Mouse (Mus musculus) midbrain, embryonic 16.5 days (tissue): ENCODE measurements around the gene Pik3r5. TPM values are rescaled to one million over a fixed set of nuclear protein-coding genes. Genes with fewer than 3 reads are reported as not detected.

ENCODE experiments used
- ATAC-seq: fragments of 200-750 bp; cut with Nextera tagmentation; 2 replicates; pipeline ENCODE4 v1.8.0; 2017; ENCODE audit warnings: moderate TSS enrichment
- H3K27ac ChIP-seq: fragments of 300-500 bp; sonication (generic); 2 replicates; pipeline ENCODE4 v1.5.1; 2014; ENCODE audit warnings: mild to moderate bottlenecking, low read length, mixed read lengths
- H3K27me3 ChIP-seq: fragments of 300-500 bp; sonication (generic); 2 replicates; pipeline ENCODE4 v1.6.1; 2014; ENCODE audit warnings: low read depth, low read length, mixed read lengths; ENCODE audit not compliant: control insufficient read depth, insufficient read depth
- H3K36me3 ChIP-seq: fragments of 300-500 bp; sonication (generic); 2 replicates; pipeline ENCODE4 v1.6.1; 2014; ENCODE audit warnings: mild to moderate bottlenecking, low read length, moderate library complexity, mixed read lengths; ENCODE audit not compliant: control insufficient read depth, insufficient read depth
- H3K4me1 ChIP-seq: fragments of 300-500 bp; sonication (generic); 2 replicates; pipeline ENCODE4 v1.6.1; 2014; ENCODE audit warnings: mild to moderate bottlenecking, low read length, mixed read lengths; ENCODE audit not compliant: control insufficient read depth, insufficient read depth
- H3K4me2 ChIP-seq: fragments of 300-500 bp; sonication (generic); 2 replicates; pipeline ENCODE4 v1.6.1; 2014; ENCODE audit warnings: mild to moderate bottlenecking, low read length, mixed read lengths
- H3K4me3 ChIP-seq: fragments of 300-500 bp; sonication (generic); 2 replicates; pipeline ENCODE4 v1.5.1; 2014; ENCODE audit warnings: low read depth, mild to moderate bottlenecking, low read length, moderate library complexity, mixed read lengths
- H3K9ac ChIP-seq: fragments of 300-500 bp; sonication (generic); 2 replicates; pipeline ENCODE4 v1.6.1; 2014; ENCODE audit warnings: low read depth, low read length, mixed read lengths
- H3K9me3 ChIP-seq: fragments of 300-500 bp; sonication (generic); replicated peaks from 2 replicates; pipeline ENCODE4 v1.6.1; 2014; ENCODE audit warnings: mild to moderate bottlenecking, low read length, mixed read lengths; ENCODE audit not compliant: control insufficient read depth, poor library complexity, severe bottlenecking
- WGBS: fragments of 180-500 bp; shearing (Covaris S2); extraction: QIAGEN DNeasy Blood & Tissue Kit; methylation state at CpG from one replicate; pipeline ENCODE4 v1.1.7; 2014; 5-methylcytosine and 5-hydroxymethylcytosine counted together
- polyA plus RNA-seq: library from polyadenylated mRNA; unstranded; fragments of >200 nt; fragmentation: Nextera tagmentation; extraction: Ambion mirVana; gene quantifications from 2 replicates; pipeline ENCODE4 v1.2.1, GENCODE M21; 2015

Pik3r5 gene
- polyA plus RNA-seq, 1 experiment from 2014 or later: 0.24 TPM

DNA sequence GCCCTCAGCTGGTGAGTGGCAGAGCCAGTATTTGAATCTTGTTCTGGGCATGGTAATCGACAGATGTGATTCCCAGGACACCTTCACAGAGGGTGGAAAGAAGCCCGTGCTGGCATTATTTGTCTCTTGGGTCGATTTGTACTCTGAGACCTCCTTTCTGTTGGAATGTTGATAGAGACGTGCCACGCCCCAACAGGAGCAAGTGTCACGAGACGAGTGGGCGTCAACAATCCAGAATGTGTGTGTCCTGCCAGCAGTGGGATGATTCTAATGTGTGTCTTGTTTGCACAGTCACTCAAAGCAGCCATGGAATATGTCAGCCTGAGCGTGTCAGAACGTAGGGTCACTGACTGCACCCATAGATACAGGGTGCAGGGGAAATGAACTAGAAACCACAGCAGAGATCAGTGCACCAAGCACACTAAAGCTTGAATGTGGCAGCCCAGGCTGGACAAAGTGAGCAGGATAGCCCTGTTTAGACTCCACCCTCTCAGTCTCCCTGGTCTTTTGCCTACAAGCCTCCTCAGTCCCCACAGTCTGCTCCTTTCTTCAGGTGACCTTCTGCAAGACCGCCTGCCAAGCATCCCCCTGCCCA lies 100.1 kb downstream of the Pik3r5 start:
- Histone ChIP-seq H3K27me3 (no peaks in the 10 kb centered on the region), H3K36me3 (no peaks in the 10 kb centered on the region), H3K4me1 (no peaks in the 10 kb centered on the region), H3K4me3 (no peak overlapping the region), H3K4me2 (no peak overlapping the region), H3K9me3 (no peaks in the 10 kb centered on the region), H3K27ac (no peak overlapping the region), H3K9ac (no peak overlapping the region)
- ATAC-seq: no peak
- WGBS: 79% methylated on average over 11 of the region's 11 CpGs

DNA sequence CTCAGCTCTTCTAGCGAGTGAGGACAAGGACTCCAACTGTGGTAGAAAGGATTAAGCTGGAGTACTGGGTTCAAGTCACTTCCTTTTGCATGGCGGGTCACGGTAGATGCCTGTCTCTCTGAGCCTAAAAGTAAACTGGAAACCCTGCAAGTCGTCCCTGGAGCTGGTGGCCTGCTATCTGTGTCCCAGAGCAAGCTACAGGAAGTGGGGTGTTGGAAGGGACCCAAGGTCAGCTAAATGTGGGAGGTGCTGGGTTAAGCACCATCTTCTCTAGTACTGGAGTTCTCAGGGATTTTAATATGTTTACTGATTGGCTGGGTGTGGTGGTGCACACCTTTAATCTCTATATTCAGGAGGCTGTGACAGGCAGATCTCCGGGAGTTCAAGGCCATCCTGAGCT lies 100.9 kb downstream of the Pik3r5 start:
- Histone ChIP-seq H3K4me2 (no peak overlapping the region), H3K9ac (no peak overlapping the region), H3K36me3 (no peaks in the 10 kb centered on the region), H3K27ac (no peak overlapping the region), H3K27me3 (no peaks in the 10 kb centered on the region), H3K4me1 (no peaks in the 10 kb centered on the region), H3K9me3 (no peaks in the 10 kb centered on the region), H3K4me3 (no peak overlapping the region)
- ATAC-seq: no peak
- WGBS: 82% methylated on average over 5 of the region's 5 CpGs

DNA sequence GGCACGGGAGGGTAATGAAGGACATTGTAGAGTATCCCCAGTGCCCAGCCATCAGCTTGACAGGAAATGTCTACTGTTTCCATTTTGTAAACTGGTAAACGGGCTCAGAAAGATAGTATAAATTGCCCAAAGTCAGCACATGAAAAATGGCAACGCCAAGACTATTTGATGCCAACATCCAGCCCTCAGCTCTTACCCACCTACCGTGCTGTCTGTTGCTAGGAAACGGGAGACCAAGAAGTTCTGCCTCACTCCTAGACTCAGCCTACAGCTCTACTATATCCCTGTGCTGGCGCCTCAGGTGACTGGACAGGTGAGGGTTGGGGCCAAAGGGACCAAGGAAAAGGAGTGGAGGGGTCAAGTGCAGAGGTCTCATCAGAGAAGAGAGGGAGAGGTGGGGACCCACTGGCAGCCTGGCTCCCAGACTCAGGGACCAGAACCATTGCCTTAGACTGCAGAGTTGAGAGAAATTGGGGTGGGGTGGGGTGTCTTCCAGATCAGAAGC lies 102.1 kb downstream of the Pik3r5 start:
- Histone ChIP-seq H3K9me3 (no peaks in the 10 kb centered on the region), H3K9ac (no peak overlapping the region), H3K4me2 (no peak overlapping the region), H3K27ac (no peak overlapping the region), H3K36me3 (no peaks in the 10 kb centered on the region), H3K27me3 (no peaks in the 10 kb centered on the region), H3K4me1 (no peaks in the 10 kb centered on the region), H3K4me3 (no peak overlapping the region)
- WGBS: 78% methylated on average over 6 of the region's 6 CpGs
- ATAC-seq: no peak

DNA sequence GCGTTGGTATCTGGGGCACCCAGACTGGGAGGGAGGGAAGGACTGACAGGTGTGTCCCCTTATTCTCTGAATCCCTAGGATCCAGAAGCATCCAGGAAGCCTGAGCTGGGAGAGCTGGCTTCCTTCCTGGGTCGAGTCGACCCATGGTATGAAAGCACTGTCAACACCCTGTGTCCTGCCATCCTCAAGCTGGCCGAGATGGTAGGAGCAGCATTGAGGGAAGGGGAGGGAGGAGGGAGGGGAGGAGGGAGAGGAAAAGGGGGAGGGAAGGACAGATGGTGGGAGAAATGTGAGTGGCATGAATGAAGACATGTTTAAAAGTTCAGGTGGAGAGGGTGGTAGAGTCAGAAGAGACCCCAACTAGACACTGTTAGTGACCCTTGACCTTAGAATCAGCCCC lies 104.1 kb downstream of the Pik3r5 start:
- H3K9ac ChIP-seq: no peak overlapping the region
- H3K36me3 ChIP-seq: no peaks in the 10 kb centered on the region
- WGBS: 74% methylated on average over 4 of the region's 4 CpGs

DNA sequence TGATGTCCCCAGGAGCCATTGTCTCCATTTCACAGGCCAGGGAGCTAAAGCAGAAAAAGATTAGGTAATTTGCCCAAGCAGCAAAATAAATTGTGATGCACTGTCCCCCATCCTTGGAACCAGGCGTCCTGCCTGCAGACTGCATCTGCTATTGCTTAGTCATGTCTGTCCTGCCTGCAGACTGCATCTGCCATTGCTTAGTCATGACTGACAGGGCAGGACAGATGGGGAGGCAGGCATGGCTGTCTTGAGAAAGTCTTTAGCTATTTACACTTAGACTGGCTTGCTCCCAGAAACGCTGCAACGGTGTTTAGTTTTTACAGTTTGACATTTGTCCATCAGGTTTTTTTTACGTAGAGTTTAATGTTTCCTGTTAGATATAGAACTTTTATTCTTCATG lies 104.5 kb downstream of the Pik3r5 start:
- no peaks in the 10 kb centered on the region for H3K27me3 ChIP-seq
- ATAC-seq: no peak
- no peaks in the 10 kb centered on the region for H3K9me3 ChIP-seq
- WGBS: 52% methylated on average over 4 of the region's 4 CpGs
- no peak overlapping the region for H3K27ac ChIP-seq
- no peaks in the 10 kb centered on the region for H3K4me1 ChIP-seq
- H3K4me2 ChIP-seq: no peak overlapping the region
- no peak overlapping the region for H3K4me3 ChIP-seq
- H3K36me3 ChIP-seq: no peaks in the 10 kb centered on the region
- no peak overlapping the region for H3K9ac ChIP-seq

More for the DNA sequence above, 104.1 kb downstream of the Pik3r5 start:
- Histone ChIP-seq H3K27me3 (no peaks in the 10 kb centered on the region), H3K4me1 (no peaks in the 10 kb centered on the region), H3K4me3 (no peak overlapping the region), H3K9me3 (no peaks in the 10 kb centered on the region), H3K4me2 (no peak overlapping the region), H3K27ac (no peak overlapping the region)
- ATAC-seq: no peak

DNA sequence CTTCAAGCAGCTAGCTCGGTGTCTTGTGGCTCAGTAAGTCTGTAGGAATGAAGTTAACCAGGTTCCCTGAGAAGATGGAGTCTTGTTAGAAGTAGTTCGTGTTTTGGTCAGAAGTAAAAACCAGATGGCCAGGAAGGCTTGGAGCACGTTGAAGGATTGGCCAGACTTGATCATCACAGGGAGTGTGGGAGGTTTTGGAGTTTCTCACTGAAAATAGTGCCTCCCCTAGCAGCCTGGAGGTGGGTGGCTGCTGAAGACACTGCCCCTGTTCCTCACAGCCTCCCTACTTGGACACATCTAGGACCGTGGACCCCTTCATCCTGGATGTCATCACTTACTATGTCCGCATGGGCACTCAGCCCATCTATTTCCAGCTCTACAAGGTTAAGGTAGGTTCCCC lies 107.7 kb downstream of the Pik3r5 start:
- Histone ChIP-seq H3K27ac (no peak overlapping the region), H3K4me2 (no peak overlapping the region), H3K4me3 (no peak overlapping the region), H3K27me3 (no peaks in the 10 kb centered on the region), H3K4me1 (no peaks in the 10 kb centered on the region), H3K9me3 (no peaks in the 10 kb centered on the region), H3K9ac (no peak overlapping the region), H3K36me3 (no peaks in the 10 kb centered on the region)
- WGBS: 67% methylated on average over 5 of the region's 5 CpGs
- no peak for ATAC-seq

DNA sequence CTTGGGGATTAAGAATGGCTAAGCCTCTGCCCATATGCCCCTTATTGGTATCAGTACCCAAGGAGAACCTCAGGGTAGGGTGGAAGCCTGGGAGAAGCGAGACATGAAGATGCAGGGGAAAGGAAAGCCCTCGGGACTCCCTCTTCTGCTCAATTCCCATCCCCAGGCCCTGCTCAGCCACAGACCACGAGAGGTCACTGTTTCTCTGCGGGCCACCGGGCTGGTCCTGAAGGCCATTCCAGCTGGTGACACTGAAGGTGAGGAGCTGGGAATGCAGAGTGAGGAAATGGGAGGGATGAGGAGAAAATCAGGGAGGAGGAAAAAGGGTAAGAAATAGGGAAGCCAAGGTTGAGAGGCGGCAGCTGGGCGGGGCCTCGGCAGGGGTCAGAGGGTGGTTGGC lies 112.6 kb downstream of the Pik3r5 start:
- Histone ChIP-seq H3K4me1 (no peaks in the 10 kb centered on the region), H3K4me2 (no peak overlapping the region), H3K36me3 (no peaks in the 10 kb centered on the region), H3K27ac (no peak overlapping the region), H3K27me3 (no peaks in the 10 kb centered on the region), H3K4me3 (no peak overlapping the region), H3K9ac (no peak overlapping the region), H3K9me3 (no peaks in the 10 kb centered on the region)
- ATAC-seq: no peak
- 5% methylated on average over 8 of the region's 8 CpGs for WGBS

DNA sequence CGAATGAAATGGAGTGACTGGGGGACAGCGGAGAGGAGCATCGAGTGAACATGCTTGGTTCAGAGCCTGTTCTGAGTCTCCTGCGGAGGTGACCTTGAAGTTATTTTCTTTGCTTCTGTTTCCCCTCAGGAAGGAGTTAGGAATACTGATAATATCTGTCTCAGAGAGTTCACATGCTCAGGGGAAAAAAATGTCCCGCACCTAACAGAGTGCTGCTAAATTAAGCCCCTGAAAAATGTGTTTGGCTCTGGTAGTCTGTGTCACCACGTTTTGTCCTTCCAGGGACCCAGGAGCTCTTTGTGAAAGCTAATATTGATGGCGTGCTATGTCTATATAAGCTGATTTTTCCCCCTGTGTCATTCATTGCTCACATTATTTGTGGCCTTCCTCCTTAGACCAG lies 113.3 kb downstream of the Pik3r5 start:
- no peaks in the 10 kb centered on the region for H3K36me3 ChIP-seq
- WGBS: 52% methylated on average over 7 of the region's 7 CpGs
- no peak overlapping the region for H3K4me2 ChIP-seq
- no peak for ATAC-seq
- H3K27ac ChIP-seq: no peak overlapping the region
- no peaks in the 10 kb centered on the region for H3K27me3 ChIP-seq
- H3K9me3 ChIP-seq: no peaks in the 10 kb centered on the region
- H3K4me3 ChIP-seq: no peak overlapping the region
- H3K9ac ChIP-seq: no peak overlapping the region
- no peaks in the 10 kb centered on the region for H3K4me1 ChIP-seq

DNA sequence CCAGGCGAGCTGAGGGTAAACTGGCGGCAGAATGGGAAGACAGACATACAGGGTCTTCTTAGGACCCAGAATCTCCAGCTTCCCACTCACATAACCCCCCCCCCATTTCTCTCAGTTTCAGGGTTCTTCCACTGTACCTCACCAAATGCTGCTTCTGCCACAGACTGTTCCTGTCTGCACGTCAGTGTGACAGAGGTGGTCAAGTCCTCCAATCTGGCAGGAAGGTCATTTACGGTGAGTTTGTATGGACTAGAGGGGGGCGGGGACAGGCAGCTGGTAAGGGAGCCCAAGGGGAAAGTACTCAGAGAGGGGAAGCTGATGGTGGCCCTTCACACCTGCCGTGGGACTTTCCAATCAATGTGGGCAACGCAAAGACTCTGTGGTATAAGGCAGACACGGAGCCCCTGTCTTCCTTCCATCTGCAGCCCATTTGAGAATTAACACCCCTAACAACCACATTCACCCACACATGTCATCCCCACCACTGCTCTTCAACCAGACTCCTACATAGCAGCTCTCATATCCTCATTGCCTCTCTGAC lies 113.8 kb downstream of the Pik3r5 start:
- H3K4me1 ChIP-seq: no peaks in the 10 kb centered on the region
- H3K9ac ChIP-seq: no peak overlapping the region
- no peak for ATAC-seq
- no peaks in the 10 kb centered on the region for H3K9me3 ChIP-seq
- H3K4me2 ChIP-seq: no peak overlapping the region
- H3K27me3 ChIP-seq: no peaks in the 10 kb centered on the region
- WGBS: 87% methylated on average over 8 of the region's 8 CpGs
- H3K27ac ChIP-seq: no peak overlapping the region
- no peak overlapping the region for H3K4me3 ChIP-seq
- no peaks in the 10 kb centered on the region for H3K36me3 ChIP-seq
